Mouse (Mus musculus) retina, postnatal 7 days (tissue): Measurements from ENCODE around the gene Ptges3.
A peak's percentile ranks its signal among the peaks of the same experiment; 100 is the strongest.
"Not testable (repeated sequence)": the region's sequence is repeated elsewhere in the genome, so short reads cannot be mapped to it uniquely, and the experiment has no call there.

Source experiments
- DNase-seq: peaks from one replicate; pipeline ENCODE4 v3.0.0-alpha.2; 2012; ENCODE audit warnings: low read depth, low spot score

The Ptges3 gene

DNA sequence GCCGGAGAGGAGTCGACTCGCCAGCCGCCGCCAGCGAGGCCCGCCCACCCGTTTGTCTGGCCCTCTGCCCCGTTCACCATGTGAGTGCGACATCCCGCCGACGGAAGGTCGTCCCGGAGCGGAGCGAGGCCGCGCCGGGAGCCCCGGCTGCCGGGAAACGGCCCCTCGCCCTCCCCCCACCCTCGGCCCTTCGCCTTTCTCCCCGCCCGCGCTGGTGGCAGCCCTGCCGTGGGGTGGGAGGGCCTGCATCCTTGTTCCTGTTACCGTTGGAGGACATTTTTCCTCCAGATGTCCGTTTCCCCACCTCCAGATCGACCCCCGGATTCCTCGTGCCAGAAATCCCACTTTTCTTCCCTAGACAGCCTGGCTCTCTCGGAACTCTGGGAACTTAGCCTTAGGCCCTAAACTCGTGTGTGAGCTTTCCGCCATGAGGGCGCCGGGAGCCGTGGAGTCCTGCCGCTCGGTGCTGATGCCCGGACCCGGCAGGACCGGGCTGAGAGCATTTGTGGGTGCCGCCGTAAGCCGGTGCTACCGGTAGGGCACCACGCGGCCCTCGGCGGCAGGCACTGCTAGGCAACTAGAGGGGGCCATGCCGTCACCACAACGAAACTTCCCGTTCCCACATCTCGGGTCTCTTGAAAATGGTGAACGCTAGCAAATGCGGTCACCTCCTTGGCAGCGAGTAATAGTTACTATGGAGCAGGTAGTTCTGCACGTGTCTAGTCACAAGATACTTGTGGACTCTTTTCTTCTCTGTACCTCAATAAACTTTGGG lies 640 bp downstream of the Ptges3 start:
- DNase-seq: no peak

DNA sequence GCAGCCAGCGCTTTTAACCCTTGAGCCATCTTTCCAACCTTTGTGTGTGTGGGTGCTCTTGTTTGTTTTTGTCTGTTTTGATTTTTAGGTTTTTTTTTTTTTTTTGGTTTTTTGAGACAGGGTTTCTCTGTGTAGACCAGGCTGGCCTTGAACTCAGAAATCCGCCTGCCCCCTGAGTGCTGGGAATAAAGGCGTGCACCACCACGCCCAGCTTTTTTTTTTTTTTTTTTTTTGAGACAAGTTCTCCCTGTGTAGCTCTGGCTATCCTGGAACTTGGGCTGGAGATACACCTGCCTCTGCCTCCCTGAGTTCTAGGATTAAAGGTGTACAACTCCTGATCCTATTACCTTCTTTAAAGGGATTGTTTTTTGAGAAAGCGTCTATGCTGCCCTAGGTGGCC lies 2.4 kb downstream of the Ptges3 start:
- no peak for DNase-seq

DNA sequence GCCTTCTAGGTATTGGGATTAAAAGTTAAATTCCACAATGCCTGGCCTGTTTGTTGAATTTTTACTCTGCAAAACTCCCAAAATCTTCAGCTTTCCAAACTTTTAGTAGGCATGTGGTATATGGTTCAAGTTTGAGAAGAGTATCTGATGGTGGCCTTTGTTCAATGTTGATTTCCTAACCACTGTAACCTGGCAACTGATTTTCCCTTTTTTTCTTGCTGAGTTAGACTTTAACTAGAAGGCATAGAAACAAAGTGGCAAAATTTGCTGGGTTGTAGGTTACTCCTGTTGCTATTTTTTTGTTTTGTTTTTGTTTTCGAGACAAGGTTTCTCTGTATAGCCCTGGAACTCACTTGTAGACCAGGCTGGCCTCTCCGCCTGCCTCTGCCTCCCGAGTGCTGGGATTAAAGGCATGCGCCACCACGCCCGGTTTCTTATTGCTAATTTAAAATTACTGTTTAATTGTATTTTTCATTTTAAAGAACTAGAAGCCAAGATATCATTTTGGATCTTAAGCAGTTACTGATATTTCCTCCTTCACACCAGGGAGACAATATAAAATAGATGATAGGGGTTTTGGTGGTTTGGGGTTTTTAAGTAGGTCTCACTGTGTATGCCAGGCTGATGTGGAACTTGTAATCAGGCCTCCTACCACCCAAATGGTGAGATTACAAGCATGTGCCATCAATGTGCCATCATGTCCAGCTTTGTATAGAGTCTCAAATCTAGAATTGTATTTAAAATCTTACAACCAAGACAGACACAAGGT lies 3.7 kb downstream of the Ptges3 start:
- no peak for DNase-seq

DNA sequence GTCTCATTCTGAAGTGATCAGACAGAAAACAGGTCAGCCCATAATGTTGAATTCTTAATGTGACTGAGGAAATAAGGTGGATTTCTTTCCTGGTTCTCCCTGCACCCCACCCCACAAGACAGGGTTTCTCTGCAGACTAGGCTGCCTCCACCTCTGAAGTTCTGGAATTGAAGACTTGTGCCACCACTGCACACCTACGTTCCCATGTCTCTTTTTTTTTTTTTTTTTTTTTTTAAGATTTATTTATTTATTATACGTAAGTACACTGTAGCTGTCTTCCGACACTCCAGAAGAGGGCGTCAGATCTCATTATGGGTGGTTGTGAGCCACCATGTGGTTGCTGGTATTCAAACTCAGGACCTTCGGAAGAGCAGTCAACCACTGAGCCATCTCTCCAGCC lies 7.3 kb downstream of the Ptges3 start:
- DNase-seq: no peak

DNA sequence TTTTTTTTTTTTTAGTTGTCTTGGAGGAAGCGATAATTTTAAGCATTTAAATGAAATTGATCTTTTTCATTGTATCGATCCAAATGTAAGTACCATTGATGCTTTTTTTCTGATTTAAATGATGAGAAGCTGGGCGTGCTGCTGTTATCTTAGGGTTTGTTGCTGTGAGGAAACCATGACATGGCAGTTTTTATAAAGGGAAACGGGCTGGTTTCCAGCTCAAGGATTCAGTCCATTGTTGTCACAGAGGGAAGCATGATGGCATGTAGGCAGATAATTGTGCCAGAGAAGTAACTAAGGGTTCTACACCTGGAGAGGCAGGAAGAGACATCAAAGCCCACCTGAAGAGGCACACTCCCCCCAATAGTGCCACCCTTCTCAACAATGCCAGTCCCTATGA lies 10.4 kb downstream of the Ptges3 start:
- no peak for DNase-seq

DNA sequence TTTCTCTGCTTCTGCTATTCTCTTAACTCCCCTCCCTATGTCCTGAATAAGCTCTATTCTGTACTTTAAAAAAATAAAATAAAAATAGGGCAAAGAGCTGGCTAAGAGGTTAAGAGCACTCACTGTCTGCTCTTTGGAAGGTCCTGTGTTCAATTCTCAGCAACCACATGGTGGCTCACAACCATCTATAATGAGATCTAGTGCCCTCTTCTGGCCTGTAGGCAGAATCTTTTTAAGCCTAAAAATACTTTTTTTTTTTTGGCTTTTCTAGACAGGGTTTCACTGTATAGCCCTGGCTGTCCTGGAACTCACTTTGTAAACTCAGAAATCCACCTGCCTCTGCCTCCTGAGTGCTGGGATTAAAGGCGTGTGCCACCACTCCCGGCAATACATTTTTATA lies 11.7 kb downstream of the Ptges3 start:
- not testable (repeated sequence) for DNase-seq

DNA sequence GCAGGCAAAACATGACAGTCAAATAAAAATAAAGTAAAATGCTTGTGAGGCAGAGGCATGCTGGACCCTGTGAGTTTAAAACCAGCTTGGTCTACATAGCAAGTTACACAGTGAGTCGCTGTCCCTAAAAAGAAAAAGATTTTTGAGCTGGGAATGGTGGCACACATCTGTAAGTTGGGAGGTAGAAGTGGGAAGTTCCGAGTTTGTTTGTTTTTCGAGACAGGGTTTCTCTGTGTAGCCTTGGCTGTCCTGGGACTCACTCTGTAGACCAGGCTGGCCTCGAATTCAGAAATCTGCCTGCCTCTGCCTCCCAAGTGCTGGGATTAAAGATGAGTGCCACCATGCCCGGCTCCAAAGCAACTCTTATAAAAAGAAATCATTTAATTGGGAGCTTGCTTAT lies 19.5 kb downstream of the Ptges3 start:
- not testable (repeated sequence) for DNase-seq

DNA sequence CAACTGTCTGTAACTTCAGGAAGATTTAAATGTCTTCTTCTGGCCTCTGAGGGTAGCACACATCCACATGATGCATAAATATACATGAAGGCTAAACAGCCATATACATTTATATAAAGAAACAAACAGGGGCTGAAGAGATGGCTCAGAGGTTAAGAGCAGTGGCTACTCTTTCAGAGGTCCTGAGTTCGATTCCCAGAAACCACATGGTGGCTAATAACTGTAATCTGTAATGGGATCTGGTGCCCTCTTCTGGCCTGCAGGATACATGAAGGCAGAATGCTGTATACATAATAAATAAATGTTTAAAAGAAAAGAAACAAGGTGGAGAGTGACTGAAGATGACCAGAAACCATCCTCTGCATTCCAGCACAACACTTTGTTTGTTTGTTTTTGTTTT lies 21.7 kb downstream of the Ptges3 start:
- no peak for DNase-seq

DNA sequence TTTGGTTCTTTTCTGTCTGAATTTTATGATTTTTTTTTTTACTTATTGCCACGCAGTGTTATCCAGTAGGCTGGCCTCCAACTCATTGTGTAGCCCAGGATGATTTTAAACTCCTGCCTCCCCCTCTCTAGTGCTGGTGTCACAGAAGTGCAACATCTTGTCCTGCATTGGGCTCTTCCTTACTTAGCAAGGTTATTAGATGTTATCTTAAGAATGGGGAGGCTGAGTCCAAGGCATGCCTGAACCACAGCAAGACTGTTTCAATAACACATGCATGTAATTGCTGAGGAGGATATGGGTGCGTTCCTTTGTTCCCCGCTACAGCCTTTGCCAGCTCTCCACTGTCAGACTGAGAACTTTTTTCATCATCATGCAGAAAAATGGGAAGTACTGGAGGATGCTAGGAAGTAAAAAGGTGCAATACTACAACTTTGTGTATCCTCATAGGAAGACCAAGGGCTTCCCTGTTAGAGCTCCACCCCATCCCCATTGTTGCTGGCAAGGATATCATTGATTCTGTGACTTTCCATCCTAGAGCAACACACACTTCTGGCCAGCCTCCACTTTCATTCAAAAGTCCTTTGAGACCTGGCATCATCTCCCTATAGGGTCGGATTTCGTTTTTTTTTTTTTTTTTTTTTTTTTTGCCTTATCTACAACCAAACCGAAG lies 23.2 kb downstream of the Ptges3 start:
- no peak for DNase-seq

DNA sequence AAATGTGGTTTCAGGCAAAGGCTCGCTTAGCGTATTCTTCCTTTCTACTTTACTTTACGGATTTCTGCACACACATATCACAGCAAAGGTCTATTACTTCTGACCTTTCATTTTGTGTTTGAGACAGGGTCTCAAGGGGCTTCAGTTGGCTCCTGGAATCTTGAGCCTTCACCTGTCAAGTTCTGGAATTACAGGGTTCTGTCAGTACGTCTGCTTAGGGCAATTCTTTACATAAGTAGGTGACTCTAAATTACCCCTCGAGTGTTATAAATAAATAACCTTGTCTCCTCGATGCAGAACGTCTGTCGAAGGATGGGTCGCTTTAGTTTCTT lies 23.7 kb downstream of the Ptges3 start:
- DNase-seq: no peak

DNA sequence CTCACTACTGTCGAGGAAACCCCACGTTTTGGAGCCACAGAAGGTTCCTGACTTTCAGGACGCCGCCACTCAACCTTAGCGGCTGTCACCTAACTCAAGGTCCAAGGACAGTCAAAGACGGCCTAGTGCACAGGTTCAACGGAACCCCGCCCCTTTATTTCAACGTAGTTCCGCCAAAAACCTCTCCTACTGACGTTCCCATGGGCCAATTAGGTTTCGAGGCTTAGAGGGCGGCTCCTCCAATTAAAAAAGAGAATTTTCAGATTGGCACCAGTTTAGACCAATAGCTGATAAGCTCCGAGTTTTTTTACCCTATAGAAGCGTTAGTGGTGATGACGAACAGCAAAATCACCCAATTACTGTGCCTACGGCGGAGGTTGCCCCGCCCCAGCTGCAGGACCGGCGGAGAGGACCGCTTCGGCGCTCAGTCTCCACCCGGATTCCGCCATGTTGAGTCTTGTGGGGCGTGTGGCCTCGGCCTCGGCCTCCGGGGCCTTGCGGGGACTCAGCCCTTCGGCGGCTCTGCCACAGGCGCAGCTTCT lies 24.2 kb downstream of the Ptges3 start, which contains the start of gene Atp5b:
Atp5b (plus strand) TSS at position 394 of the 542 bp plus-strand sequence.
- peak; percentile 100 for DNase-seq

DNA sequence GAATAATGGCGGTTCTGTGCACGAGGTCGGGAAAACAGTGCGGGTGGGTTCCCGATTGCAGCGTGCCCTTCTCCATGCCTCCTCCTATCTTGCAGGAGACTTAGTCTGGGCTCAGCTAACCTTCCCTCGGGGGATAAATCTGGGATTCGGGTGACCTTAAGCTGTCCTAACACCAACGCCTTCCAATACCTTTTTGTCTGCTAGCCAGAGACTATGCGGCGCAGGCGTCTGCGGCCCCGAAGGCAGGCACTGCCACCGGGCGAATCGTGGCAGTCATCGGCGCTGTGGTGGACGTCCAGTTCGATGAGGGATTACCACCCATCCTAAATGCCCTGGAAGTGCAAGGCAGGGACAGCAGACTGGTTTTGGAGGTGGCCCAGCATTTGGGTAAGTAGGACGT lies 24.9 kb downstream of the Ptges3 start:
- no peak for DNase-seq

DNA sequence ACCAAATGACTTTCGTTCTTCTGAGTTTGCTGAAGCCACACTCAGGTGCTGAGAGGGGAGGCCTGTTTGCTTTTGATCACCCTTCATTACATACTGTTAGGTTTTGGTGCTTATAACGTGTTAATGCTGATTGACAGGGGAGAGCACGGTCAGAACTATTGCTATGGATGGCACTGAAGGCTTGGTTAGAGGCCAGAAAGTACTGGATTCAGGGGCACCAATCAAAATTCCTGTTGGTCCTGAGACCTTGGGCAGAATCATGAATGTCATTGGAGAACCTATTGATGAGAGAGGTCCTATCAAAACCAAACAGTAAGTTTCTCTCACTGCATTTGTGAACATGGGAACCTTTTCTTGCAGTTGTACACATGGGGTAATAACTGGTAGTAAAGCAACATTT lies 25.4 kb downstream of the Ptges3 start:
- DNase-seq: no peak

DNA sequence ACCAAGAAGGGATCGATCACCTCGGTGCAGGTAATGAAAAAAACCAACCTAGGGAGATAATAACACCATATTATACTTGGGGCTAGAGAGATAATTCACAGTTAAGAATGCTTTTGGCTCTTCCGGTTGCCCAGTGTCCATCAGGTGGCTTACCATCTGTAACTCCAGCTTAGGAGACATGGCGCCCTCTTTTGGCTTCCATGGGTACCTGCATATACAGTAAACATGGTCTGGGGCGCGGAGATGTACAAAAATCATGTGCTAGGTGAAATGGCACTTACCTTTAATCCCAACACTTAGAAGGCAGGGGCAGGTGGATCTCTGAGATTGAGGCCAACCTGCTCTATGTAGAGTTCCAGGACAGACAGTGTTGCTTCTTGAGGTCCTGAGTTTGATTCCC lies 27.6 kb downstream of the Ptges3 start:
- DNase-seq: no peak

DNA sequence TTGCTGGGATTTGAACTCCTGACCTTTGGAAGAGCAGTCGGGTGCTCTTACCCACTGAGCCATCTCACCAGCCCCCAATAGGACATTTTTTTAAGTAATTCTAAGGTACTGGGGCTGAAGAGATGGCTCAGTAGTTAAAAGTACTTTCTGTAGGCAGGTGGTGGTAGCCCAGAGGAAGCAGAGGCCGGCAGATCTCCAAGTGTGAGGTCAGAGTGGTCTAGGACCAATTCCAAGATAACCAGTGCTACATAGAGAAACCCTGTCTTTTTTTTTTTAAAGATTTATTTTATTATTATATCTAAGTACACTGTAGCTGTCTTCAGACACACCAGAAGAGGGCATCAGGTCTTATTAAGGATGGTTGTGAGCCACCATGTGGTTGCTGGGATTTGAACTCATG lies 28.5 kb downstream of the Ptges3 start:
- DNase-seq: not testable (repeated sequence)

DNA sequence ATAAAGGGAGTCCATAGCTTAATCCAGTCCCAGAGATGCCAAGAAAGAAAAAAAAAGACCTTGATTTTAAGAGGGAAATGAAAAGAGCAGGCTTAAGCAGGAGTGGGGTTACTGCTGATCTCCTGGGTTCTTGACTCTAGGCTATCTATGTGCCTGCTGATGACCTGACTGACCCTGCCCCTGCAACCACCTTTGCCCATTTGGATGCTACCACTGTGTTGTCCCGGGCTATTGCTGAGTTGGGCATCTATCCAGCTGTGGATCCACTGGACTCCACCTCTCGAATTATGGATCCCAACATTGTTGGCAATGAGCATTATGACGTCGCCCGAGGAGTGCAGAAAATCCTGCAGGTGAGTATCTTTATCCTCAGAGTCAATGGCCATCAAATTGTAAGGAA lies 29.4 kb downstream of the Ptges3 start:
- DNase-seq: no peak

DNA sequence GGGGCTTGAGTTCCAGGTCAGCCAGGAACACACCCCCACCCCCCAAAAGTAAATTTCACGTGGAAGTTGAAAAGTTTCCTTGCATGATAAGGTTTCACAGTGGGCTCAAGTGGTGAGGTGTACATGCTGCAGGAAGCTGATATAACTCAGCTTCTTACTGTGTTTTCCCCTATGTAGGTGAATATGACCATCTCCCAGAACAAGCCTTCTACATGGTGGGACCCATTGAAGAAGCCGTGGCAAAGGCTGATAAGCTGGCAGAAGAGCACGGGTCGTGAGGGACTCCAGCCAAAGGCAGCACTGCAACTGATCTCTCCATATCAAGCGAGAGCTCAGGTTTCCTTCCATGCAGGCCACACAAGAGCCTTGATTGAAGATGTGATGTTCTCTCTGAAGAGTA lies 31.1 kb downstream of the Ptges3 start:
- no peak for DNase-seq

DNA sequence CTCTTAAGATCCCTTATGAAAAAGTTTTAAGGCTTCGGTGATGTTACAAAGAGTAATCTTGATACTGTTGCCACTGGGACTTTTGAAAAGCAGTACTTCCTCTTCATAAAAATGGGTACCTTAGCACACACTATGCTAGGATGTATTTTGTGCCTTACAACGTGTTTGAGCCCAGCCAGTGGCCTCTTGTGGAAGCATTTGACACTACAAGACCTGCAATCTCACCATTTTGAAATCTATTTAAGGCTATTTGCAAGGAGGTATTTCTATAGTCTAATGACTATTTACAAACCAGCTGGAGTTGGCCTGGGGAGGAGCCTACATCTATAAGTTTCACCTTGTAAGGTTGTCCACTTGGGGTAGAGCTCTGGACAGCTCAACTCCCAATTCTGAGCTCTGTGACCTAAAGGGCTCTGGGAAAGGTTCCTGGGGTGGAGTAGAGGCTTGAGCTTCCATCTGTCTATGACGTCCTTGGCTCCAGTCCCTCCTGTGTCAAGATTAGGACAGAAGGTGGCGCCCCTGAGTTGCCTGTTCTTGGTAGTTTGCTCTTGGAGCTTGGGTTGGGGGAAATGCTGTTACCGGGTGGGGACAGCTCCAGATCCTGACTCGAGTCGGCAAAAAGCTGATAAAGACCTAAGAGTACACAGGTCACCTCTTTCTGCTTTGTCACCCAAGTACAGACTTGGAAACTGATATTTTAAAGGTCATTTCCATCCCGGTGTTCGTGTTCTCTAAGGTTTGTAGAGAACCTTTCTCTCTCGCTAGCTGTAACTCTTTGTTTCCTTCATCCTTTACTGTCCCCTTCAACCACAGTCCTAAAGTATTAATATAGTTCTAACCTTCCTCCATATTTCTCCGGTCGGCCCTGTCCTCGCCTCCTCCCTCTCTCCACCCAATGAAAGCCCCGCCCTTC lies 32.2 kb downstream of the Ptges3 start:
- DNase-seq: peak; percentile 85

DNA sequence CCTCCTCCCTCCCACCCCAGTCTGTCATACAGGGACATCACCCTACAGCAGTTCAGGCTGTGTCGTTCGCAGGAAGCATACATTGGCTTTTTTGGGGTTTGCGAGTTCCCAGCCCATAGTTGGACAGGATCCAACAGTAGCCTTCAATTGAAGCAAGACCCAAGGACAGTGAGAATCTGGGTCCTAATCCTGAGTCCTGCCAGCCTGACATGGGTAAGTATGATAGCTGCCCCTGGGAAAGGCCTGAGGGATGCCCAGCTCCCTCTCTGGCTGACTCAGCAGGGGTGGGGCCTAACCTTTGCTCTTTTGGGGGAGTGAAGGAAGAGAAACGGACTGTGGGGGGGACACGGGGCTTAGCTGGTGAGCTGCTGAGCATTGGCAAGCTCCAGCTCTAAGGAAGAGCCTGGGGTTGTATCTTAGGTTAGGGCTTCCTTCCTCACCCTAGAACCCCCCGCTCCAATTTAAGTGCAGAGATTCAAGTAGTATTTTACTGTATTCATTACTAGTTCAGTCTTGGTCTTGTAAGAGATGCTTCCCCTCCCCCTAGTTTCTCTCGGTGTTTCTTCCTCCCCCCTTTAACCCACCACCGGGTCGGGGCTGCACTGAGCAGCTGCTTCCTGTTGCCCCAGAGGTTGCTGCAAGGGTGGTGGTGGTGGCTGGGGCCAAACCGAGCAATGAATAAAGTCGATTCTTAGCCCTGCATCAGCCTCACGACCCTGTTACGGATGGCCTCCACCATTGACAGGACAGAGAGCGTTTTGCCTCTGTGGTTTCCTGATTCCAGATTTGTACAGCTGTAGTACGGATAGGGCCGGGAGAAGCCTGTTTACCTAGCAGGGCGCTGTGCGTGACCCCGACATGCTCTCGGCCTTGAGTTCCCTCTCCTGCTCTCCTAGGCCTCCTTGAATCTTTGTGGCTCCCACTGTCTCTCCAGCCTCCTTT lies 33.1 kb downstream of the Ptges3 start, which contains the start of gene Baz2a:
Baz2a (plus strand) TSS at position 14 of the 942 bp plus-strand sequence.
- DNase-seq: no peak
